Mouse (Mus musculus): ENCODE results near the gene Kpna7.

GRCm38 (mm10) chr5:145081866-145082613 is 1.8 kb downstream of the Kpna7 start:
- TF ChIP-seq REST (IDR thresholded peaks at IDR 0.05; ENCODE audit: insufficient read depth, insufficient read length) (no peak), E2F4 (IDR thresholded peaks at IDR 0.05; ENCODE audit: insufficient read depth) (no peak), POLR2AphosphoS2 (IDR thresholded peaks at IDR 0.05; ENCODE audit: insufficient read length, low read depth) (no peak), POLR2A (IDR thresholded peaks at IDR 0.05; ENCODE audit: insufficient read length, low read depth) (no peak), TCF12 (IDR thresholded peaks at IDR 0.05; ENCODE audit: insufficient read depth, poor library complexity, severe bottlenecking) (no peak), USF1 (IDR thresholded peaks at IDR 0.05; ENCODE audit: low read depth) (no peak), MAX (IDR thresholded peaks at IDR 0.05; ENCODE audit: low read depth) (no peak), SRF (IDR thresholded peaks at IDR 0.05; ENCODE audit: control insufficient read depth, insufficient read length, low read depth) (no peak), MYOG (IDR thresholded peaks at IDR 0.05; ENCODE audit: control insufficient read depth in 1 of 3, insufficient read depth in 1 of 3, insufficient read length in 2 of 3, low read depth in 2 of 3) (no peak), MYOD1 (IDR thresholded peaks at IDR 0.05; ENCODE audit: control insufficient read depth in 1 of 3, insufficient read length in 2 of 3, low read depth in 2 of 3) (no peak), TCF3 (IDR thresholded peaks at IDR 0.05; ENCODE audit: insufficient read length, low read depth) (no peak), CEBPB (IDR thresholded peaks at IDR 0.05; ENCODE audit: insufficient read depth, poor library complexity, severe bottlenecking) (no peak)
